Mouse (Mus musculus): ENCODE measurements at regions not wholly inside any gene's neighbourhood (a gene's known extent, or its start where the extent isn't known, plus 50 kb on each side); places are given as distances from the start of the nearest gene placed in this dataset.

- TF ChIP-seq CTCF (conservative IDR thresholded peaks at IDR 0.05; ENCODE audit: low read length) = no peak
- no peak for TF ChIP-seq NANOG (IDR thresholded peaks at IDR 0.05; ENCODE audit: borderline replicate concordance, low read length)
- no peak for TF ChIP-seq POU5F1 (IDR thresholded peaks at IDR 0.05; ENCODE audit: borderline replicate concordance, low read length)
Observed at GRCm38 (mm10) chr14:76685830-76686761, 129.4 kb upstream of the Serp2 start.

Data from E14TG2a.4 (cell line).